Mouse (Mus musculus) brain, adult 2 months (tissue): ENCODE data around the gene Fam167b.

Source experiments
- DNase-seq: peaks from one replicate; pipeline ENCODE4 v3.0.0; 2011; ENCODE audit warnings: low read depth, low spot score

Fam167b gene

DNA sequence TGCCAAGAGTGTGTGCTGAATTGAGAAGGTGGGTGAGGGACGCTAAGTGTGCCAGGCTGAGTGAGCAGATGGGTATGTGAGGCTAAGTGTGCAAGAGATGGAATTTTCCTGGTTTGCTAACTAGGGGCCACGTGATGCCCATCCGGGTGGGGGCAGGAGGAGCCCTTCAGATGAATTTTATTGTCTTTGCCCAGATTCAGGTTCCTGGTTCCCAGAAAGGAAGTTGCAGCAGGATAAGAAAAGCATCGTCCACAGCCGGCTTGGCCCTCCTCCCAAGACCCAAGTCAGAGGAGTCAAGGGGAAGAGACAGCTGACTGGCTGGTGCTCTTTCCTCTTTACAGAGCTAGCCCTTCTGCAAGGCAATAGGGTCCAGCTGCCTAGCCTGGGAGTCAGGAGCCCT lies at the start of gene Fam167b:
Fam167b (minus strand) TSS at position 84 of the 400 bp plus-strand sequence.
- DNase-seq: peak; percentile 28

DNA sequence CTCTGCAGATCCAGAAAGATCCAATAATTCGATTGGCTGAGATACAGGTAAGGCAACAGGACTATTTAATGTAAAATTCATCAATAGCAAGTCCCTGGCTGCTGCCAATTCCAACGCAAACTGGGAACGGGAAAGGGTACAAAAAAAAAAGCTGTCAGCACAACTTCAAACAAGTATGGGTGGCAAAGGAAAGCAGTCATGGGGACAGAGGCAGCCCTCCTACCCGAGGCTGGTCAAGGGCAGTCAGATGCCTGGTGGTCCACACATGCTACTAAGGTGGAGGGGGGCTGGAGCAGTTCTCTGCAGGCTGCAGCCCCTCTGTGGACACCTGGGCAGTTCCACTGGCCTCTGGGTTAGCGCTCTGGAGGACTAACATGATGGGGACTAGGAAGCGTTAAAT lies 47.7 kb upstream of the Fam167b start:
- no peak for DNase-seq

GRCm38 (mm10) chr4:129625496-129625895 lies 47.1 kb upstream of the Fam167b start:
- no peak for DNase-seq

GRCm38 (mm10) chr4:129625029-129625370 lies 46.7 kb upstream of the Fam167b start:
- DNase-seq: peak; percentile 78

GRCm38 (mm10) chr4:129624281-129625028 lies 46.1 kb upstream of the Fam167b start:
- peak; percentile 99 for DNase-seq

DNA sequence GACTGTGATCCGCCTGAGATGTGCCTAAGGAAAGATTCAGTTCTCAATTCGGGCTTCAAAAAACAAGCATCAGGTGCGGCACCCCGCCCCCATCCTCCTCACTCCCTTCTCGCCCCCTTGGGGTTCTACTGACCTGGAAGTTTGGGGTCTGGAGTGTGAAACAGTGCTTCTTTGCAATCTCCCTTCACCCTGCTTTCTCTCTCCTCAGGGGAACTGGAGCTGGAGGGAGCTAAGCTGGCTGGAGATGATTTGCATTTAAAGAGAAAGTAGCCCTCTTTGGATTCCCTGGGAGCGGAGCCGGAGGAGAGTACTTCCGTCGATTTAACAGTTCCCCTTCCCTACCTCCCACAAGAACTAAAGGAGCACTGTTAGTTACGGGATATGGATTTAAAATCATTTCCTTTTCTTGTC lies 45.3 kb upstream of the Fam167b start, which contains the start of gene Ccdc28b:
Ccdc28b (minus strand) TSS at position 267 of the 411 bp plus-strand sequence.
- peak; percentile 91 for DNase-seq

GRCm38 (mm10) chr4:129622803-129623535 lies 44.6 kb upstream of the Fam167b start:
- no peak for DNase-seq

DNA sequence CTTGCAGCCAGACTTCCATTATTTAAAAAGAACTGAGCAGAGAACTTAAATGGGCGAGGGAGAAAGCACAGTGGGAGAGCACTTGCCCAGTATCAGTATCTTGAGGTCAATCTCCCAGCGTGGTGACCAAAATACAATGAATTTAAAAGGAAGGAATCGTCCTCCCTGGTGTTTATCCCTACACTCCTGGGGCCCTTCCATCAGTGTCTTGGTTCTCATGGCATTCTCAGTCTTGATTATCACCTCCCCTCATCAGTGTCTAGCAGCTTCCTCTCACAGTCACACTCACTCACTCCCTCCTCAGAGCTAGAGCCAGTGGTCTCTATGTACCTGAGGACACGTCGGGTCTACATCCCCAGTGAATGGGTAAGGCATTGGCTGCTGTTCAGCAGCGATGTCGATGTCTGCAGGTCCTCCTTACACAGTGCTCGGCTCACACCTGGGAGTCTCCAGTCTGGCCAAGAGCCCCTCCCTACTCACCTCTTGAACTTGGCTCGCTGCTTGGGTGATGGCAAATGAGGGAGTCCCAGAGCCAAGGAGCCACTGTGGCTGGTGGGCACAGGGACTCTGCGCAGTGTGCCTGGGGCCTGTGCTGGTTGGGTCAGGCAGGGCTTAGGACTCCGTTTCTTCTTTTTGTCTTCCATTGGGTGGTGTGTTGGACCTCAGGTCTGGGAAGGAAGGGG lies 43.9 kb upstream of the Fam167b start:
- peak; percentile 62 for DNase-seq

DNA sequence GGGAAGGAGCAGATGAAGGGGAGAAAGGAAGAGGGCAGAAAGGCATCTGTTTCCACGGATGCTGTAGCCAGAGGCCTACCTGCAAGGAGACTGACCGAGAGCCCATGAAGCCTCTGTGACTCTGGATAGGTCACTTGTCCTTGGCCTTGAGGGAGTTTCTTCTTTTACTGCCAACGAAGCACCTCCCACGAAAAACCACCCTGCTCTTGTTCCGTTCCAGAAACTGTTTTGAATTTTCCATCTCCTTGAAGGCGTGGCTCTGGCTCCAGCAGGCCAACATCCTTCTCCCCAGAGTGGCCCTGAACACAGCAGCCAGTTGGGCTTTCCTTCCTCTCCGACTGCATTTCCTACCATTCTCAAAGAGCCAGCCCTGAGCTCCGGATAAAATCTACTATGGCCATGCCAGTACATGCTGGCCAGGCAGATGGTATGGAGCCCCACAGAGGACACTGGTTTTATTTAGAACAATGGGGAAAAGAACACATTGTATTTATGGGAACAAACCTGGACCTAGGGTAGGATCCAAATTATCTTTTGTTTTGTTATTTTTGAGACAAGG lies 43.0 kb upstream of the Fam167b start:
- peak; percentile 93 for DNase-seq

DNA sequence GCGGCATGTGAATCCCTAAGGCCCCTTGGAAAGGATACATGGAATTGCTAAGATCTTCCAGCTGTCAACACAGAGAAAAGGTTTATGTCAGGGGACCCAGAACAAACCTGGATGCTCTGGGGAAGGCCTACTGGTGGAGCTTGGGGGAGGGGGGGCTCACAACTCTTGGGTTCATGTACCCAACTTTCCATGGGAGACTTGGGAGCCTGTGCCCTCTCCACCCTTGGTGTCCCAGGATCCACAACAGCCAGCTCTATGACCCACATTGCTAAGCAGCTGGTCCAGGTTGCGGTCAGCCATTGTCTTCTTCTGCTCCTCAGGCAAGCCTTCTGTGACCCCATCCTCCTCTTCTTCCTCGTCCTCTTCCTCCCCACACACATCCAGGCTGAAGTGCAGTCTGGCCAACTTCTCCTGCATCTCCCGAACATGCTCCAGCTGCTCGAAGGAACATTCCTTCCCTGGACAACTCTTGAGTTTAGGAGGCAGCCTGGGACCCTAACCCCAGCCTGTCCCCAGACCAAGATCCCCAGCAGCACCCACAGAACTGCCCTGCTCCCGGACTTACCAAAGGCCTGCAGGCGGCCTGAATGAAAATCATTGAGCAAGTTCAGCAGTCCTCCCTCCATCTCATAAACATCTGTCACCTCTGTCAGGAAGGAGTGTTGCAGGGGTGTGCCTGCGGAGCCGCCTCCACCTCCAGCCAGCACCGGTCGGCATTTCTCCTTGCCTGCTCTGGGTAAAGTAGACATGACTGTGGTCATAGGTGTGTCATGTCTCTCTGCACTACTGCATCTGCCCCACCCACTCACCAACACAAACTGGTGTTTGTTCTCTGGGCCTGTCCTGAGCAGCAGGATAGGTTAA lies 42.3 kb upstream of the Fam167b start:
- no peak for DNase-seq

GRCm38 (mm10) chr4:129618786-129619691 lies 40.7 kb upstream of the Fam167b start, which contains the start of gene Iqcc:
TSS of gene Iqcc (minus strand) at chr4:129619099.
- peak; percentile 98 for DNase-seq

- no peak for DNase-seq
These were observed 39.7 kb upstream of the Fam167b start for GRCm38 (mm10) chr4:129618031-129618430.

GRCm38 (mm10) chr4:129617121-129617641 lies 38.8 kb upstream of the Fam167b start:
- DNase-seq: no peak

- no peak for DNase-seq
These were observed 38.3 kb upstream of the Fam167b start for GRCm38 (mm10) chr4:129616631-129617030.

GRCm38 (mm10) chr4:129615801-129616290 lies 37.5 kb upstream of the Fam167b start:
- peak; percentile 55 for DNase-seq

- no peak for DNase-seq
These were observed 35.7 kb upstream of the Fam167b start, which contains the start of gene Dcdc2b for GRCm38 (mm10) chr4:129614093-129614492. TSS of gene Dcdc2b (minus strand) at chr4:129614257.

DNA sequence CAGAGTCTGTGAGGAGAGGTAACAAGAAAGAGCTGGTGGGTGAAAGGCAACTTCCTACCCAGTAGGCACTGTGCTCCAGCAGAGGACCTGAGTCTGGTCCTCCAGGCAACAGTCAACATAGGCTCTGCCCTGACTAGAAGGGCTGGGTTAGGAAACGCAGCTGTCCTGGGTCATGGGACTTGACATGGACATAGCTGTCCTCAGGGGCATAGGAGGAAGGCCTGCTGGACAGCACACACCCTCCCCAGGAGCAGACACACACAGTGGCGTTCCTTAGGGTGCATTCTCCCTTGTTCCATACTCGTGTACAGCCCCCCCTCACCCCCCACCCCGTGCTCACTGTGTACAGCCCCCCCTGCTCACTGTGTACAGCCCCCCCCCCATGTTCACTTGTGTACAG lies 32.1 kb upstream of the Fam167b start:
- no peak for DNase-seq

DNA sequence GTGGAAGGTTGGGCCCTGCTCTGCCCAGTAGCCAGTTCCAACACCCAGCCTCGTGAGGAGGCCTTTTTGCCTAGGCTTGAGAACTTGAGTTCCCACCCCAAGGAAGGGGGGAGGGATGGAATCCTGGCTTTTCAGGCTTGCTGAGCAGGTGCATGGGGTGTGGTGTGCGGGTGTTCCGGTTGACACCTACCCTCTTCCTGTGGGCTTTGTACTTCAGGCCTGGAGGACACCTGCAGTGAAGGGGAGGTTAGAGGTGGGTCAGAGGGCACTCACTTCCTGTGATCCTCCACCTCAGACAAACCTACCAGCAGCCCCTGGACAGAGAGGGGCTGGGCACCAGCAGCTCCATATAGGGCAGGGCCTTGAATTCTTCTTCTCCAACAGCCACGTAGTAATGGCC lies 31.7 kb upstream of the Fam167b start:
- DNase-seq: no peak

DNA sequence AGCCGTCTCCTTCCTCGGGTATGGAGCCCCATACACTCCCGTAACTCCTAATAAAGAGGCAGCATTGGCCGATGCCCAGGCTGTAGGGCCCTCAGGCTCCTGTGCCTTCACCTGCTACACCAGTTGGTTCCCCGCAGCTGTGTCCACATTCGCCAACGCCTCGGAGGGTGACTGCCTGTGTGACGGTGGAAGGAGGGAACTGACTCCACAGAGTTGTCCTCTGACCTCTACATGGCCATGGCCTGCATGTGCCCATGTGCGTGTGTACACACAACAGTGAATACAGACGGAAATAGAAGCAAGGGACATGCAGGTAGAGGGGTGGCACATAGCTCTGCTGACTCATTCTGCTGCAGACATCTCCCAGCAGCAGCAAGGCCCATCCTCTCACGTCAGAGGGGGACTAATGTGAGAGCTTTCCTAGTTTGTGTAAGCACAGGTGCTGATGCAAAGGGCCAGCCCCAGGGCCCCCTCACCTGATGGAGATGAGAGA lies 30.8 kb upstream of the Fam167b start:
- no peak for DNase-seq
